Mouse (Mus musculus): ENCODE measurements around the gene Shld1. TPM values are rescaled to one million over a fixed set of nuclear protein-coding genes. Genes with fewer than 3 reads are reported as not detected.

Gene Shld1
- total RNA-seq, 2 experiments from 2014 or later, result 3.1 to 3.2 TPM

- intact Hi-C loops (cut with DNase I; ENCODE audit: low total_unique reads), result no loop called here
- DNase-seq, result no peak
These were observed 71.2 kb downstream of the Shld1 start for GRCm38 (mm10) chr2:132757911-132758310.

GRCm38 (mm10) chr2:132770822-132771221 lies 84.1 kb downstream of the Shld1 start:
- intact Hi-C loops (cut with DNase I; ENCODE audit: low total_unique reads), result no loop called here
- no peak for DNase-seq

GRCm38 (mm10) chr2:132780978-132781377 lies 94.2 kb downstream of the Shld1 start, which contains the start of gene Chgb:
Chgb (plus strand) TSS chr2:132781278.
- intact Hi-C loops (cut with DNase I; ENCODE audit: low total_unique reads), result no loop called here
- DNase-seq, result no peak

GRCm38 (mm10) chr2:132781439-132782068 lies 94.8 kb downstream of the Shld1 start:
- intact Hi-C loops (cut with DNase I; ENCODE audit: low total_unique reads), result no loop called here

GRCm38 (mm10) chr2:132784039-132784438 lies 97.3 kb downstream of the Shld1 start:
- intact Hi-C loops (cut with DNase I; ENCODE audit: low total_unique reads), result no loop called here
- DNase-seq, result no peak

More at GRCm38 (mm10) chr2:132781439-132782068, 94.8 kb downstream of the Shld1 start:
- DNase-seq, result peak; percentile 88

- no peak for DNase-seq
- intact Hi-C loops (cut with DNase I; ENCODE audit: low total_unique reads), result no loop called here
These were observed 106.9 kb downstream of the Shld1 start for GRCm38 (mm10) chr2:132793441-132794203.

GRCm38 (mm10) chr2:132794204-132794586 lies 107.5 kb downstream of the Shld1 start:
- intact Hi-C loops (cut with DNase I; ENCODE audit: low total_unique reads), result no loop called here
- no peak for DNase-seq

Other genes starting within 250 kb of the Shld1 start
- 10 to 100 TPM; 68.7 to 92.7 TPM for gene Gpcpd1, start 99.2 kb upstream of the Shld1 start, total RNA-seq (2021)
- under 1 TPM; 0.18 to 0.21 TPM for gene Chgb, start 94.3 kb downstream of the Shld1 start, total RNA-seq (2021)
- gene Trmt6, start 129.1 kb downstream of the Shld1 start, total RNA-seq (2021), result 1 to 10 TPM; 6.2 to 7.5 TPM
- gene Mcm8, start 129.2 kb downstream of the Shld1 start, total RNA-seq (2021), result 1 to 10 TPM; 1.1 to 1.5 TPM
- gene Crls1, start 159.7 kb downstream of the Shld1 start, total RNA-seq (2021), result 10 to 100 TPM; 14.2 to 15.8 TPM
- not detected for gene Lrrn4, start 194.0 kb downstream of the Shld1 start, total RNA-seq (2021)